Mouse (Mus musculus) adrenal gland, adult 18-20 months (tissue): ENCODE data around the gene Cmtm8. TPM values are rescaled to one million over a fixed set of nuclear protein-coding genes. Genes with fewer than 3 reads are reported as not detected.

Source experiments
- DNase-seq, 2 experiments: peaks; one replicate each; pipeline ENCODE4 v3.0.0; 2021 to 2022; ENCODE audit warnings: low spot score in 2 of 2
- long read RNA-seq, 2 experiments: library from polyadenylated mRNA; stranded (forward); transcript quantifications; one replicate each; pipeline ENCODE4 v2.0.0; 2021
- total RNA-seq, 2 experiments: library from RNA; stranded (reverse); gene quantifications; 1 replicate in 1 of 2; 2 replicates in 1 of 2; pipeline ENCODE4 v1.2.3; 2021

The Cmtm8 gene
- total RNA-seq = 1 to 10 TPM; 5.8 to 7.3 TPM
- long read RNA-seq, experiment 1, partial matches to known transcripts = 0 of 4 reads
- long read RNA-seq, experiment 1, other reads (novel, unspliced or antisense) = 0 of 4 reads
- long read RNA-seq, experiment 2, partial matches to known transcripts = 0 of 4 reads
- long read RNA-seq, experiment 2, other reads (novel, unspliced or antisense) = 0 of 4 reads

DNA sequence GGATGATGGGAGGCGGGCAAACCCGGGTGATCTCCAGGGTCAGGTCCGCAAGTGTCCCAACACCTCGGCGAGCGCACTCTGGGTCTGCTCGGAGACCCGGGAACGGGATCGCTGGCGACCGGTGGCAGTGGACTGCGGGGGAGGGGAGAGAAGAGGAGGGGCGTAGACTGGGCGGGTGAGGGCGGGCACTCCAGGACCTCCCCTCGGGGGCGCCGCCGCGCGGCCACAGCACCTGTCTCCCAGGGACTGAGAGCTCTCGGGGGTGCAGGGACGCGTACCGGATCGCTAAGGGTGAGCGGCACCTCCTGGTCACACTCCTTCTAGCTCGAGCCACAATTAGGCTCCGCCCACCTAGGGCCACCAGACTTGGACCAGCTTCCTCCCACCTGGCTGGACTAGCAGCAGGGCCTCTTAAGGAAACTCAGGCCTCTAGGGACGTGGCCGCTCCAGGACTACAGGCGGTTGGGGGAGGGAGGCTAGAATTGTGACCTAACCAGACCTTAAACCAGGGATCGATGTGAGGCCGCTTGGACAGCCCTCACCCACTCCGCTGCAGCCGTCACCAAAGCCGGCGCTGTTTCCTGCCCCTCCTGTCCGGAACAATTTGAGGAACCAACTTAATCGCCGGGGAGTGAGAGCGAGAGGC is at the start of gene Cmtm8:
Gene Cmtm8 (minus strand): TSS at position 140 of the 646 bp plus-strand sequence.
- peak; percentile 54 to 61 for DNase-seq

DNA sequence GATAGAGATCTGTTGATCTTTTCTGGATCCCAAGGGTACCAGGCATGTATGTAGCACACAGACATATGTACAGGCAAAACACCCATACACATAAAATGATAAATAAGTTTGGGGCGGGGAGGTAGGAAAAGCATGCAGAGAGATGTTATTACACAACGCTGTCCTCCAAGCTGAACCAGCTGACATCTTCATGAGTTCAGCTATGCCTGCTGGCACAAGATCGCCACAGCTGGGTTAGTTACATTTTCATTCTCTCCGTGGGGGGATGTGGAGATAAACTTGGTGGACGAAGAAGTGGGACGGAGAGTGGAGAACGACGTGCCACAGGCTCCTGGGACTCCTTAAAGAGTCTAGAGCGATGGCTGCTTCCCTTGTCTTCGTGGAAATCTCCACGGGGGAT is 49.0 kb upstream of the Cmtm8 start:
- DNase-seq = no peak

DNA sequence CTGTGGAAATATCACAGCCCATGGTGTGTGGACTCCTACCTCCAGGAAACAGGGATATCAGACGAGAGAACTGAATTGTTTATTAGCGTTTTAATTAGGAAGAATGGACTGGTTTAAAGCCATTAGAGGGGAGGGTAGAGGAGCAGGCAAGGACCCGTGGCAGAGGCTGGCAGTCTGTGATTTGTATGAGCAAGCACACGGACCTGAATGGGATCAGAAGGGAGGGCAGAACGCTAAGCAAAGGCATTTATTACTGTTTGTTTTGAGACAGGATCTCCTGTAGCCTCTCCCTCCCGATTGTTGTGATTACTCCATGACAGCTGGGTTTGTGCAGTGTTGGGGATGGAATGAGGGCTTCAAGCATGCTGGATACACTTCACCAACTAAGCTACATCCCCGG is 46.4 kb upstream of the Cmtm8 start:
- no peak for DNase-seq

- DNase-seq = no peak
Measured at GRCm38 (mm10) chr9:114888856-114889407, 45.0 kb upstream of the Cmtm8 start.

DNA sequence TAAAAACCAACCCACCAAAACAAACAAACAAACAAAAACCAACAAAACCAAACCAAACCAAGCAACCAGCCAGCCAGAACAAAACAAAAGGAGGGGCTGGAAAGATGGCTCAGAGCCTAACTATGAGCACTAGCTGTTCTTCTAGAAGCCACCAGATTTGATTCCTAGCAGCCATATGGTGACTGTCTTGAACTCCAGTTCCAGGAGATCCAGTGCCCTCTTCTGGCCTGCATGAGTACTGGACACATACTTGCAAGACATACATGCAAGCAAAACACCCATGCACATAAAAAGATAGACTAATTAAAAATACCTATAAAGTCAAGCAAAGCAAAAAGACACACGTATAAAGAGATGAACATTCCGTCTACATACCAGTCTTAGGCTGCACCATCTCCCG is 43.7 kb upstream of the Cmtm8 start:
- DNase-seq = no peak

DNA sequence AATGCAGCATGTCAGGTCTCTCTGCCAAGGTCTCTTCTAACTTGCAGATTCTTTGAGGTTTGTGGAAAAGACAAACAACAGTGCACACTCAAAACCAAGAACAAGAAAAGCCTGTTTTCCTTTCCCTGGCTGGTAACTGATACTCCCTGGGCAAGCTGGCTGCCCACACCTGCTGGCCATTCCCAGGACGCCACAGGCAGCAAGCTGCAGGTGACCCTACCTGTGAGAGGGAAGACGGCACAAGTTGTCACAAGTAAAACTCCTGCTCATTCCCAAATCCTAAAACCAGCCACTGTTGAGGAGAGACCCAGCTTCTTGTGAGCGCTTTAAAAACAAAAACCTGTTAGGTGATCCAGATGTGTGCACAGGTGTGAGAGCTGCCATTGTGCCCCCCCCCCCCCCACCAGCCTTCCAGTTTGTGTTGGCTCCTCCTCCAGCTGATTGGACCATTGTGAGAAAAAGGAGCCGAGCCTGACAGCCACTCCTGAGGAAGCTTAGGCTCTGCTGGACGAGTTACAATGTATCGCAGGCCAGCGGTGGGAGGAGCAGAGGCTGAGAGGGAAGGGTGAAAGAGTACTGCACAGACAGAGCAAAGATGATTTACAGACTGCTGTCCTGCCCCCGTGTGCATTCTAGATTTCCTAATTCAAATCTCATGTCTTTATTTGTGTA is 42.2 kb upstream of the Cmtm8 start:
- DNase-seq = no peak

GRCm38 (mm10) chr9:114885564-114885963 is 41.6 kb upstream of the Cmtm8 start:
- no peak for DNase-seq

DNA sequence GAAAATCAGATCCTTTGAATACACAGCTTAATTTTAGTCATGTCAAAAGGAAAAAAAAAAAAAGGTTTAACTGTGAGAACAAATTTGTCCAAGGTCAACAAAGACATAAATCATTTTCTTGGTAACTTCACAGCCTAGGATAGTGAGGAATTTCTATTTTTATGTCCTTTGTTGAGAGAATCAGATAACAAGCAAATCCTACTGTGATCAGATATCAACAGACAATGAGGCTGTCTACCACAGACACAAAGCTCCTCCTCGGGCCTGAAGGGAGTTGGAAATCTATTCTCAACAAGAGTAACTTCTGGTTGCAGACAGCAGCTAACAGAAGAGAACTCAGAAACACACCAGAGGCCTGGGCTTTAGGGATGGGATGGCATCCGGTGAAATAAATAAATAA is 38.0 kb upstream of the Cmtm8 start:
- DNase-seq = no peak

DNA sequence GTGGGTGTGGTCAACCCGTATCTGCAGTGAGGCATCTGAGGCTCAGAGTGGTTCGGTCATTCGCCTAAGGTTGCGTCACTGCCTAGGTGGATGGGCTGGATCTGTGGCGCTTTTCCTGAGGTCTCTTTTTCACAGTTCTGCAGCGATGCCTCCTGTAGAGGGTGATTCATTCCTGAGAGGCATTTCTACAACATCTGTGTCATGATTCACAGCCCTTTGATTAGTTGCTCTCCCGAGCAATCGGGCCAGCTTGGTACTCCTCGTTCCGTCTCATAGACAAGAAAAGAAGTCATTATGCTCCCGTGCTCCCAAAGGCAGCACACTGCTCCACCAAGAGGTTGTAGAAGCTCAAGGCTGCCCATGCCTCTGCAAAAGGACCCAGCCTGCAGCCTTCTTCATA is 11.4 kb upstream of the Cmtm8 start:
- DNase-seq = no peak

GRCm38 (mm10) chr9:114854686-114855085 is 10.7 kb upstream of the Cmtm8 start:
- no peak for DNase-seq

DNA sequence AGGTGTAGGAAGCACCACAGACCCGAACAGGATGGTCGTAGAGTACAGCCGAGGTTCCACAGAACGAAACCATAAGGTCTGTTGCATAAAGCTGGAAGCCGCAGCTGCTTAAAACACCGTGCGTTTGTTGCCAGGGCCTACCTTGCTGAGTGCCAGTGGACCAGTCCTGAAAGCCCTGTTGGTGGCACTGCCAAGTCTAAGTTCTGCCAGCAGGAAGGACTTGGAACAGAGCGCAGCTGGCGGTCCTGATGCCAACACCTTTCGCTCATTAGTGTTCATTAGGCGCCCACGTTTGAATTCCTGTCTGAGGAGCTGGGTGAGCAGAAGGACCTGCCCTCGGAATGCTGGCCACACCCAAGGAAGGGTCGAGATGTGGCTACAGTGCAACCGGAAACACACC is 9.4 kb upstream of the Cmtm8 start:
- DNase-seq = no peak

DNA sequence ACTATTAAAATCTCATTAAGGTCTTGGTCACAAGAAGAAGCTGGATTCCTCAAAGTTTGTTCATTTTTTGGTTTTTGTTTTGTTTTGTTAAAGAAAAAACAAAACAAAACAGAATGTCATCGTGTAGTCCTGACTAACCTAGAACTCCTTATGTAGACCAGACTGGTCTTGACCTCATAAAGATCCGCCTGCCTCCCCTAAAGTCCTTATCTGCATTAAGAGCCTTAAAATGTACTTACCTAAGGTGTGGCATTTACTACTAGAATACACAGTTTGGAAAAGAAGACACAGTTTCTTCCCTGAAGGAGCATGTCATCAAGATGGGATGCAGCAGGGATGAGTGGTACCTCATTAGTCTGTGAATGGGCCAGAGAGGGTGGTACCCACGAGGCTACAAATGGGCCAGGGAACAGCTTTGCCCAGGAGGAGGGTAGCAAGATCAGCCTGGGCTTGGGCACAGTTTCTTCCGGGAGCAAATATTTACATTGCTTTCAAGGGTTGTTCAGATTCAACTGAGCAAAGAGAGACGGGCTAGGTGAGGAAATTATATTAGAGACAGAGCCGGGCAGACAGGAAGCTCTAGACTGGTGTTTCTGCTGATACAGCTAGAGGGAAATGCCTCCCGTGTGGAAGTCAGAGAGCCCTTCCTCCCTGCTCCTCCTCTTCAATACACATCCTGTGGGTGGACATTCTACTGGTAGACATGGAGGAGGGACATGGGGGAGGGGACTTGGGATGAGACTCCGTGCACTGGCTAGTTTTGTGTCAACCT is 7.6 kb upstream of the Cmtm8 start:
- DNase-seq = no peak

- DNase-seq = peak; percentile 48 to 51
Measured at GRCm38 (mm10) chr9:114843634-114844016, 331 bp downstream of the Cmtm8 start.

DNA sequence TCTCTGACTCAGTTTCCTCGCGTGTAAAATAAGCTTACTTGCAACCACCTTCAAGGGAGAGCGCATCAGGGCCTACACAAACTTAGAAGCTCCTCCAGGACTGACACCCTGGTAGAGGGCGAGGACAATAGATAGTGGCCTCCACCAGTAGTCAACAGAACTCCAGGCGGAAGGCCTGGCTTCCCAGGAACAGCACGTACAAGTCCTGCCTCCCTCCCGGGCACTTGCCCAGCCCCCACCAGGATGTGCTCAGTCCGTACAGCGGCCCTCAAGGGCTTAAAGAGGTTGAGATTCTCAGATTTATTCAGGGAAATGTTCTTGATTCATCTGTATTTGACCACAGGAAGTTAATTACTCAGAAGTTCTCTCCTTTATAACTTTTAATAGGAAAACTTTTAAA is 1.1 kb downstream of the Cmtm8 start:
- DNase-seq = peak in 1 of 2 experiments; percentile 27

DNA sequence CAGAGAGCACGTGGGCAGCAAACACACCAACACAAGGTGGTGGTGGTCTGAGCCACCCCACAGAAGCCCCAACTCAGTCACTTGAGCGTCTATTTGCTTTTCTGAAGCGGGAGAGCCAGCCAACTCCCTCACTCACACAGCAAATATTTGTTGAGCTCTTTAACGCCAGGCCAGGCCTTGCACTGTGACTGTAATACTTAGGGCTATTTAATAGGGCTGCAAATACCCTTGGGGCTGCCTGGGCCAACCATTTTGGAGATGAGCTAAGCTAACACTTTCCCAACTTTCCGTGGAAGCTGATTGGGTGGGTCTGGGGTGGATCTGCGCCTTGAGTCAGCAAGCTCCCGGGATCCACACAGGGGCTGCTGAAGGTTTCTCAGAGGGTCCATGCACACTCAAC is 1.7 kb downstream of the Cmtm8 start:
- DNase-seq = no peak

DNA sequence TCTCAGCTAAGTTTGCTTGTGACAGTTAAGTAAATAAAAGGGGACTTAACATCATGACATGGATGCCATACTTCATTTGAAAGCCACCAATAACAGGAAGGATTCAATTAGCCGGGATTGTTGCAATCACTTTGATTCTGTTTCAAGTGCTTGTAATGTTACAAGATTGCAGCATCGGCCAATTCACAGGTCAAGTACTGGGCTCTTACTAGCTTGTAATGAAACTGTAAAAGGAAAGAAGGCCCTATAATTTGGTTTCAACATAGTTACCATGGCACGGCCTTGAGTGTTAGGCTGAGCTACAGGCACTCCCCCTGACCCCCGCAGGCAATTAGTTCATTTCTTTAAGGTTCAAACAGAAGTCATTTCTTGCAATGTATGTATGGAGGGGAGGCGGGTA is 5.1 kb downstream of the Cmtm8 start:
- DNase-seq = no peak

DNA sequence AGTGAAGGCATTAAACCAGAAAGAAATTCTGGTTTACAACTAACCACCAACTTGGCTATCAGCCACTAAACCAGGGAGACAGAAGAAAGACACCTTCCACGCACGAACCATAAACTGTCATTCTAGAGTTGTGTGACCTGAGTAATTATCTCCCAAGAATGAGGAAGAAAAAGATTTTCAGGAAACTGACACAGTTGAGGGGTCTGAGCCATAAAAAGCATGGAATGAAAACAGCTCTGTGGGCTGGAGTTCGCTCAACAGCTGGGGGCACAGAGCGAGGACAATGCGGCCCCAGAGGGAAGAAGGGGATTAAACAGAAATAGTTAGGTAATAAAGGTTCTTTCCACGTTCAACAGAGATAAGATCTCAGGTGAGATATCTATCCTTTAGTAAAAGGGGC is 12.4 kb downstream of the Cmtm8 start:
- DNase-seq = no peak

DNA sequence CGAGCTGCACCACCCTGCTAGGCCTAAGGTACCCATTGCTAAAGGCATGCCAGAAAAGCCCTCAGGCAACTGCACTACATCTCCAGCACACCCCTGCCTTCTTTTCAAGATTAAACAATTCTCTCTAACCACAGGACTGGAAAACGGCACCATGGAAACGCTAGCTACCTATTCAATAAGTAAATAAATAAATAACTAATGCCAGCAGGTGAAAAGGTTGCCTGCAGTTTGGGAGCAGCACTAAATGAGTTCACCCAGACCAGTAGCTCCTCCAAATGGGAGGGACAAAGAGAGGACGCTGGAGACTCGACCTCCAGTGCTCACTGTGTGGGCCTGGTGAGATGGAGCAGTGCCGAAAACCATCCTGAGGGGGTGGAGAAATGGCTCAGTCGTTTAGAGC is 13.6 kb downstream of the Cmtm8 start:
- DNase-seq = no peak

DNA sequence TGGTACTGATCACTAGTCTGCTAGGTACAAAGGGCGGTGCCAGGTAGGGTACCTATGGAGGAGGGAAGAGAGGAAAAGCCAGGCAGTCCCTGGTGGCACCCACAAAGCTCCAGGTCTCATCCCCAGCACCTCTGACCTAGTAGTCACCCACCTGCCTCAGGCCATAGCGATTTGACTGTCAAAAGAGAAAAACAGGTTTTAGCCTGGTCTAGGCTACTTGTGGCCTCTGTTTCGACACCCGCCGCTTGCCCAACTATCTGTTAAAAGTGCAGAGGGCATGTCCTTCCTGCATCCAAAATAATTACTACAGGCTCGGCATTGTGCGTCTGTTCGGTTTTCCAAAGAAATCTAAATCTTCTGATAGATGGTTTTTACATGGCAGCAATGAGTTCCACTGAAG is 14.3 kb downstream of the Cmtm8 start:
- no peak for DNase-seq

GRCm38 (mm10) chr9:114828377-114828776 is 15.6 kb downstream of the Cmtm8 start:
- DNase-seq = no peak

GRCm38 (mm10) chr9:114827242-114827852 is 16.6 kb downstream of the Cmtm8 start:
- DNase-seq = no peak
